ENCODE assay signal across 19 mouse cellular contexts in the genomic region with DNA sequence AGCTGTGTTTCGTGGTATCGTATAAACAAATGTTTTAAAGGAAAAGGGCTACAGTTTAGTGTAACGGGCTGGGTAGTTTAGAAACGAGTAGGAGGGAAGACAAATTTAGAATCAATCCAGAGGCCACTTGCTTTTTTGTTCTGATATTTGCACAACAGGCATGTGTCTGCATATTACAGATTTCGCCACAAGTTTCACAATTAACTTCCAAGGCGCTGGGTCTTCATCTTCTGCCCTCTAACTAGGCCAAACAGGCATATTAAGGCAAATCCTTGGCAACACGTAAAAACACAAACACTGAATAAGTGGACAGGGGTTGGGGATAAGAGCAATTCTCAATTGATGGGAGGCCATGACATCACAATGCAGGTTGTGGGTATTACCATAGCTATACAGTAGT. TPM values are rescaled to one million over a fixed set of nuclear protein-coding genes. Genes with fewer than 3 reads are reported as not detected.
"Had no signal": no experiment of that assay in that cellular context is flagged by ENCODE, and none has a peak within 500 bp of the region (broad histone marks: within the 10 kb centered on the region; RNA-seq: fewer than 3 reads in every experiment).

No protein-coding gene starts in this region.

- ATAC-seq: liver, postnatal 0 days had no signal

- DNase-seq: kidney, adult 11 months; kidney, adult 9 months; kidney, postnatal 14 days; kidney, postnatal 4 days; left cerebral cortex, postnatal 4 days; liver, postnatal 0 days; lung, embryonic 14.5 days; lung, postnatal 14 days; midbrain, embryonic 14.5 days; right cerebral cortex, postnatal 14 days; right cerebral cortex, postnatal 4 days; thymus, adult 18-20 months; thymus, postnatal 36 days had no signal

RNA-seq across cellular contexts. Expression of a gene that starts 2.0 kb away (rescaled TPM):
- total RNA-seq: layer of hippocampus, adult 18-20 months; layer of hippocampus, postnatal 14 days; left cerebral cortex, adult 8-10 months; left cerebral cortex, postnatal 14 days; left cerebral cortex, postnatal 4 days; megakaryocyte-erythroid progenitor cell, adult 5-6 weeks; midbrain, postnatal 0 days had no signal
